1 mouse cellular context compared by ENCODE assay signal in the genomic region with DNA sequence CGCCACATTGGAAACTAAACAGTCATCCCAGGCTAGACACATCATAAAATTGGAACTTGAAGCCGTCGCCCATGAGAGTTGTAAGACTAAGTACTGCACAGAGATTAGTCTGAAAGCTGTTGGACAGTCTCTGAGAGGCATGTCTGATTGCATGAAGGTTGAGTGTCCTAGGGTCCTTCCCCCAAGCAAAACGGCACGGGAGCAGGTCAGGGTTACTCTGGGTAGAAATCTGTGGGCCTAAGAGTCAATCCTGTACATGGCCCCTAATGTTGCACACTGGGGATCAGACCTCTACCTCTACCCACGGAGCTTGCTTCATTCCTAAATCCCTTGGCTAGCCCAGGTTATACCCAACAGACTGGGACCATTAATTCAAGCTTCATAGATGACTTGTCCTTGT. TPM values are rescaled to one million over a fixed set of nuclear protein-coding genes. Genes with fewer than 3 reads are reported as not detected.
"Had no signal": no experiment of that assay in that cellular context is flagged by ENCODE, and none has a peak within 500 bp of the region (broad histone marks: within the 10 kb centered on the region; RNA-seq: fewer than 3 reads in every experiment).

No protein-coding gene starts in this region.

RNA-seq across cellular contexts. Expression of a gene that starts 59.1 kb away (rescaled TPM):
- total RNA-seq: neutrophil, adult 5-6 weeks had no signal
